Mouse (Mus musculus) v-Abl transformed pro-B cells (cell line): ENCODE measurements at regions not wholly inside any gene's neighbourhood (a gene's known extent, or its start where the extent isn't known, plus 50 kb on each side); places are given as distances from the start of the nearest gene placed in this dataset.

ENCODE experiments used
- in situ Hi-C, 2 experiments: fragments of 400-800 bp; cut with MboI; formaldehyde crosslinking; loops; one replicate each; pipeline ENCODE4 v1.15.1; 2025; ENCODE audit not compliant: unreplicated experiment in 2 of 2

DNA sequence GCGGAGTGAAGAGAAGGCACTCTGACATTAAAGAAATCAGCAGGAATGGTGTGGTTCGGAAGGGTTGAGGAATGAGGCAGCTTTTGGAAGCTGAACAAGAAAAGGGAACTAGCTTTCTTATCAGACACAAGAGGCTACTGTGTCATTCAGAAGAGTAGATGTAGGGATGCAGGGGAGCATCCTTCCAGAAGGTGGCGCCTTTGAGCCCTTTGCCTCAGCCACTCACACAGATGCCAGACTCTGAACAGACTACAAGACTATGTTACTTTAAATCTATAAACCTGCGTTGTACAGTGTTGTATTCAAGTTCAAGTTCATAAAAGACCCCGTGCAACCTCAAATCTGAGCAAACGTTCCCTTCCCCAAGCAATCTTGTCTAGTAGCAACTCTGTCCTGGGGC lies 128.9 kb downstream of the Kap start:
- in situ Hi-C loops: loop anchor here (25.0 kb wide), 1 partner anchor 663 kb away; the partner anchor contains the start of gene Bcl2l14 (in 2 of the 2)

DNA sequence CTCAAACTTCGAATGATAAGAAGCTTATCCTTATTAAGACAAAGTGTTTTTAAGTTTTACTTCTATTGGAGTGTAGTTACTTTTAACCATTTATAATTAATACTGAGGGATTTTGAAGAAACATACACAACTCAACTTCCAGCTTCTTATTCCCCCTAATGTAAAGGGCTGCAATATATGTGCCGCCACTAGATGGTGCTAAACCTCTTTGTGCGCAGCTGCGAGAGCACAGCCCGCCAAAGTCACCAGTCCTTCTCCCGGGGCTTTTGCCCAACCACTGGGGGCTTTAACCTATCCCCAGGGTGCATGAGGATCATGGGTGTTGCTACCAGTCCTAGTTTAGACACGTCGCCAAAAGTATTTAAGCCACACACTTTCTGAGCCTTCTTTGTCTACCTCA lies 146.8 kb downstream of the Kap start:
- in situ Hi-C loops: loop anchor here (10.0 to 25.0 kb wide), 2 partner anchors 681 to 908 kb away; partner anchors contain the start of gene Bcl2l14 (in 2 of the 2)

DNA sequence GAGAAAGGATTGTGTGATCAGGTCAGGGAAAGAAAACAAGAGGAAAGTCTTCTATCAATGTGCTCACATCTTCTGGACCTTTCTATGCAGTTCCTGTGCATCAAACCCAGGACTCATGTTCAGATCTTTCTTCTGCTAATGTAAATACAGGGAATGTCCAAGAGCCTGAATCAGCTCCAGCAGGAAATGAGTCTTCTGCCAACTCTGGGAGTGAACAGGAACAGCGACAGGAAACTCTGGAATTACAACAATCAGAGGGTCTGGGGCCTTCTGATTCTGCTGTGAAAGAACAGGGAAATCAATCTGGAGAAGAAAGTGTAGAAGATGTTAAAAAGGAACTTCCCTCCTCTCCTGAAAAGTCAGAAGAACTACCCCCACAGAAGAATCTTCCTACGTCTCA lies 151.9 kb downstream of the Kap start:
- in situ Hi-C loops: loop anchor here (10.0 to 25.0 kb wide), 2 partner anchors 686 to 913 kb away; partner anchors contain the start of gene Bcl2l14 (in 2 of the 2)
